Mouse (Mus musculus): ENCODE data around the gene Tmem115. TPM values are rescaled to one million over a fixed set of nuclear protein-coding genes. Genes with fewer than 3 reads are reported as not detected.

Gene Tmem115
- polyA plus RNA-seq, 1 experiment from 2014 or later: 44.6 TPM

DNA sequence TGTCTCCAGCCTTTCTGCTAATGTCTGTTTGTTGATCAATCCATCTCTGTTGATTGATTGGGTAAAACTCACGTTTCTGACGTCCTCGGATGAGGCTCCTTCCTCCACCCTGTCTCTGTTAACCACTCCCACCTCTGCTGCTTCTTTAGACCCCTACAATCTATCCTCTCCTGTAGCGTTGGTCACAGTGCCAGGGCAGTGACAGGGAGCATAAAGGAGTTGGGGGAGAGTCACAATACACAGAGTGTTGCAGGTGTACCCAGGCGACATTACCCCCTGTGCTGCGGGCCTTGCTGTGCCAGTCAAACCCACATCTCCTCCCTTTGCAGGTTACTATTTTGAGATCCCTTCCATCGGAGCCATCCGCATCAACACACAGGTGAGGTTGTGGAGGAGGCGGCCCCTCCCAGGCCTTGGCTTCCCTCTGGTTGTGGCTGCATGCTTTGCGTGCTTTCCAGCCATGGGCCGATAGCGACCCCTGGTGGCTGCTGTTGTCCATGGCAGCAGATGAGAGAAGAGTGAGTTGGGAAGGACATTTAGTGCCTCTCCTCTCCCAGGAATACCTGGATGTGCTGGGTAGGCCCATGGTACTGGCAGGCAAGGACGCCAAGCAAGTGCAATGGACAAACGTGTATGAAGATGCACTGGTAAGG, 19.3 kb upstream of the Tmem115 start:
- Histone ChIP-seq H3K36me3 (ENCODE audit: control insufficient read depth, insufficient read depth, low read length) (no peaks in the 10 kb centered on the region), H3K27me3 (ENCODE audit: control insufficient read depth, insufficient read depth, low read length) (no peaks in the 10 kb centered on the region), H3K9me3 (ENCODE audit: control insufficient read depth, low read length) (no peaks in the 10 kb centered on the region), H3K27ac (ENCODE audit: low read depth, low read length) (no peak overlapping the region), H3K4me1 (ENCODE audit: control insufficient read depth, insufficient read depth, low read length) (peaks cover 3% of the 10 kb centered on the region), H3K4me3 (ENCODE audit: low read depth, low read length) (no peak overlapping the region), H3K4me2 (no peak overlapping the region), H3K9ac (ENCODE audit: low read length) (no peak overlapping the region)
- WGBS: 26% methylated on average over 14 of the region's 14 CpGs
- ATAC-seq (ENCODE audit: low FRiP score) (peak; percentile 26; the same call in 1 of the 2 replicates), DNase-seq (ENCODE audit: low spot score, missing footprints) (peak; percentile 98)

DNA sequence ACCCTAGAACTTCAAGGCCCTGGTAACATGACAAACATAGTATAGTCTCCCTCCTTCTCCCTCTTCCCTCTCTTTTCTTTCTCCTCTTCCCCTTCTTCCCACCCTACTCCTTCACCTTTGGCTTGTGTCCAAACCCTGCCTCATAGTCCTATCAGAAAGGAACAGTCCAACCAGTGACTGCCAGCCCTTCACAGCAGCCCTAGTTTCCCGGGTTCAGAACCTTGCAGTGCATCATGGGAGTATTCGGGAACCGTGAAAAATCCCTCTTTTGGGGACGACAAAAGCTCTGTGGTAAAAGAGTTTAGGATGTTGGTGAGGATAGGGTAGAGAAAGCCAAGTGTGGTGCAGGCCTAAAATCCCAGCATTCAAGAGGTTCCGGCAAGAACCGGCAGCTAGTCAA, 13.4 kb upstream of the Tmem115 start:
- WGBS: 46% methylated on average over 6 of the region's 6 CpGs
- no peak for ATAC-seq (ENCODE audit: low FRiP score)
- Histone ChIP-seq H3K4me2 (no peak overlapping the region), H3K27ac (ENCODE audit: low read depth, low read length) (no peak overlapping the region), H3K36me3 (ENCODE audit: control insufficient read depth, insufficient read depth, low read length) (no peaks in the 10 kb centered on the region), H3K4me3 (ENCODE audit: low read depth, low read length) (no peak overlapping the region), H3K4me1 (ENCODE audit: control insufficient read depth, insufficient read depth, low read length) (peaks cover 5% of the 10 kb centered on the region), H3K27me3 (ENCODE audit: control insufficient read depth, insufficient read depth, low read length) (0 out of 2 replicates have a peak, but pooled peaks cover 2% of the 10 kb centered on the region), H3K9me3 (ENCODE audit: control insufficient read depth, low read length) (no peaks in the 10 kb centered on the region), H3K9ac (ENCODE audit: low read length) (no peak overlapping the region)
- no peak for DNase-seq (ENCODE audit: low spot score, missing footprints)

- DNase-seq (ENCODE audit: low spot score, missing footprints) (no peak), ATAC-seq (ENCODE audit: low FRiP score) (no peak)
- Histone ChIP-seq H3K4me1 (ENCODE audit: control insufficient read depth, insufficient read depth, low read length) (peaks cover 5% of the 10 kb centered on the region), H3K27me3 (ENCODE audit: control insufficient read depth, insufficient read depth, low read length) (peaks cover 2% of the 10 kb centered on the region; the same call in 1 of the 2 replicates), H3K9ac (ENCODE audit: low read length) (no peak overlapping the region), H3K4me3 (ENCODE audit: low read depth, low read length) (no peak overlapping the region), H3K27ac (ENCODE audit: low read depth, low read length) (no peak overlapping the region), H3K9me3 (ENCODE audit: control insufficient read depth, low read length) (no peaks in the 10 kb centered on the region), H3K4me2 (no peak overlapping the region), H3K36me3 (ENCODE audit: control insufficient read depth, insufficient read depth, low read length) (no peaks in the 10 kb centered on the region)
- 71% methylated on average over 5 of the region's 5 CpGs for WGBS
These were observed 12.6 kb upstream of the Tmem115 start for GRCm38 (mm10) chr9:107521190-107521589.

GRCm38 (mm10) chr9:107521711-107522399, 11.9 kb upstream of the Tmem115 start:
- Histone ChIP-seq H3K36me3 (ENCODE audit: control insufficient read depth, insufficient read depth, low read length) (no peaks in the 10 kb centered on the region), H3K4me1 (ENCODE audit: control insufficient read depth, insufficient read depth, low read length) (peaks cover 12% of the 10 kb centered on the region), H3K9me3 (ENCODE audit: control insufficient read depth, low read length) (no peaks in the 10 kb centered on the region), H3K4me3 (ENCODE audit: low read depth, low read length) (no peak overlapping the region), H3K27ac (ENCODE audit: low read depth, low read length) (no peak overlapping the region), H3K27me3 (ENCODE audit: control insufficient read depth, insufficient read depth, low read length) (peaks cover 5% of the 10 kb centered on the region; the same call in 1 of the 2 replicates), H3K4me2 (peak overlapping the region; percentile 16; the same call in 1 of the 2 replicates), H3K9ac (ENCODE audit: low read length) (peak overlapping the region; percentile 40; the same call in 1 of the 2 replicates)
- ATAC-seq (ENCODE audit: low FRiP score) (peak; percentile 28; the same call in 1 of the 2 replicates), DNase-seq (ENCODE audit: low spot score, missing footprints) (peak; percentile 88)
- 25% methylated on average over 21 of the region's 25 CpGs for WGBS

GRCm38 (mm10) chr9:107522400-107522711, 11.4 kb upstream of the Tmem115 start:
- DNase-seq (ENCODE audit: low spot score, missing footprints) (no peak), ATAC-seq (ENCODE audit: low FRiP score) (0 out of 2 replicates have a peak, but pooled peaks have one; percentile 12)
- Histone ChIP-seq H3K9me3 (ENCODE audit: control insufficient read depth, low read length) (no peaks in the 10 kb centered on the region), H3K4me1 (ENCODE audit: control insufficient read depth, insufficient read depth, low read length) (peaks cover 17% of the 10 kb centered on the region), H3K27ac (ENCODE audit: low read depth, low read length) (no peak overlapping the region), H3K4me2 (peak overlapping the region; percentile 16; the same call in 1 of the 2 replicates), H3K36me3 (ENCODE audit: control insufficient read depth, insufficient read depth, low read length) (no peaks in the 10 kb centered on the region), H3K9ac (ENCODE audit: low read length) (peak overlapping the region; percentile 40; the same call in 1 of the 2 replicates), H3K27me3 (ENCODE audit: control insufficient read depth, insufficient read depth, low read length) (peaks cover 10% of the 10 kb centered on the region), H3K4me3 (ENCODE audit: low read depth, low read length) (no peak overlapping the region)
- 38% methylated on average over 2 of the region's 2 CpGs for WGBS

DNA sequence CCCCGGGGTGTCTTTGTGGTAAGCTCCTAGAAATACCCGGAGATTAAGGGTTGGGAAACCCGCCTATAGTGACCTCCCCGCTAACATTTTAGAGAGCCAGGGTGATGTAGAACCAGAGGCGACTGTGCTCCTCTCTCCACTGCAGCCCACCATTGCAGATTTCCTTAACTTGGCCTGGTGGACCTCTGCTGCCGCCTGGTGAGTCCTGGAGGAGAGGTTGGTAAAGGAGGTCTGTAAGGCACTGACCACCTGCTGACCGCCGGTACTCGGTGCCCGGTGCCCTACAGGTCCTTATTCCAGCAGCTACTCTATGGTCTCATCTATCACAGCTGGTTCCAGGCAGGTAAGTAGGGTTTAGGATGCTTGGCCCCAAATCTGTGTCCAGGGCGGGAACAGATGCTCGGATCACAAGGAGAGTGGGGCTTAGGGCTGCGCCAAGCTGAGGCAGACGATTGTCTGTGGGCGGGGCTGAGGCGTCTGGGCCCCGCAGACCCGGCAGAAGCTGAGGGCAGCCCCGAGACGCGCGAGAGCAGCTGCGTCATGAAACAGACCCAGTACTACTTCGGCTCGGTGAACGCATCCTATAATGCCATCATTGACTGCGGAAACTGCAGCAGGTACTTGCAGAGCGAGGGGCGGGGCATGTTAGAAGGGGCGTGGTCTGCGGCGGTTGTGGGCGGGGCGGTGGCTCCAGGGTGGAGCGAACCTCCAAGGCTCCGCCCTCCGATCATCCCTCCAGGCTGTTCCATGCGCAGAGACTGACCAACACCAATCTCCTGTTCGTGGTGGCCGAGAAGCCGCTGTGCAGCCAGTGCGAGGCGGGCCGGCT, 7.3 kb upstream of the Tmem115 start:
- H3K4me2 ChIP-seq: peak overlapping the region; percentile 51
- no peaks in the 10 kb centered on the region for H3K36me3 ChIP-seq (ENCODE audit: control insufficient read depth, insufficient read depth, low read length)
- H3K27ac ChIP-seq (ENCODE audit: low read depth, low read length): no peak overlapping the region
- peak overlapping the region; percentile 39; the same call in 1 of the 2 replicates for H3K9ac ChIP-seq (ENCODE audit: low read length)
- 5% methylated on average over 43 of the region's 44 CpGs for WGBS
- H3K9me3 ChIP-seq (ENCODE audit: control insufficient read depth, low read length): no peaks in the 10 kb centered on the region
- ATAC-seq (ENCODE audit: low FRiP score): peak; percentile 81
- peak overlapping the region; percentile 32 for H3K4me3 ChIP-seq (ENCODE audit: low read depth, low read length)
- peak; percentile 96 for DNase-seq (ENCODE audit: low spot score, missing footprints)
- H3K4me1 ChIP-seq (ENCODE audit: control insufficient read depth, insufficient read depth, low read length): peaks cover 18% of the 10 kb centered on the region
- H3K27me3 ChIP-seq (ENCODE audit: control insufficient read depth, insufficient read depth, low read length): peaks cover 15% of the 10 kb centered on the region

GRCm38 (mm10) chr9:107534408-107535202, 860 bp downstream of the Tmem115 start:
- Histone ChIP-seq H3K9ac (ENCODE audit: low read length) (peak overlapping the region; percentile 75), H3K27me3 (ENCODE audit: control insufficient read depth, insufficient read depth, low read length) (no peaks in the 10 kb centered on the region), H3K4me1 (ENCODE audit: control insufficient read depth, insufficient read depth, low read length) (peaks cover 23% of the 10 kb centered on the region), H3K9me3 (ENCODE audit: control insufficient read depth, low read length) (no peaks in the 10 kb centered on the region), H3K4me2 (peak overlapping the region; percentile 92), H3K36me3 (ENCODE audit: control insufficient read depth, insufficient read depth, low read length) (peaks cover 5% of the 10 kb centered on the region; the same call in 1 of the 2 replicates), H3K4me3 (ENCODE audit: low read depth, low read length) (peak overlapping the region; percentile 65), H3K27ac (ENCODE audit: low read depth, low read length) (no peak overlapping the region)
- DNase-seq (ENCODE audit: low spot score, missing footprints) (peak; percentile 86), ATAC-seq (ENCODE audit: low FRiP score) (peak; percentile 43)
- under 1% methylated on average over 40 of the region's 40 CpGs for WGBS

GRCm38 (mm10) chr9:107538231-107538630, 4.5 kb downstream of the Tmem115 start:
- Histone ChIP-seq H3K36me3 (ENCODE audit: control insufficient read depth, insufficient read depth, low read length) (peaks cover 5% of the 10 kb centered on the region; the same call in 1 of the 2 replicates), H3K9me3 (ENCODE audit: control insufficient read depth, low read length) (no peaks in the 10 kb centered on the region), H3K4me2 (no peak overlapping the region), H3K27me3 (ENCODE audit: control insufficient read depth, insufficient read depth, low read length) (no peaks in the 10 kb centered on the region), H3K4me3 (ENCODE audit: low read depth, low read length) (no peak overlapping the region), H3K4me1 (ENCODE audit: control insufficient read depth, insufficient read depth, low read length) (peaks cover 34% of the 10 kb centered on the region), H3K27ac (ENCODE audit: low read depth, low read length) (no peak overlapping the region), H3K9ac (ENCODE audit: low read length) (no peak overlapping the region)
- DNase-seq (ENCODE audit: low spot score, missing footprints) (no peak), ATAC-seq (ENCODE audit: low FRiP score) (no peak)
- 97% methylated on average over 7 of the region's 7 CpGs for WGBS

Measured in midbrain, embryonic 11.5 days (tissue).